Mouse (Mus musculus): ENCODE measurements around the gene Gpr22.

The Gpr22 gene

GRCm38 (mm10) chr12:31667187-31667586 lies 46.6 kb downstream of the Gpr22 start:
- no peak for DNase-seq (ENCODE audit: low read depth, low spot score)

GRCm38 (mm10) chr12:31665999-31666398 lies 47.7 kb downstream of the Gpr22 start:
- DNase-seq (ENCODE audit: low read depth, low spot score), result no peak
